Mouse (Mus musculus): ENCODE measurements around the gene Nyap1. TPM values are rescaled to one million over a fixed set of nuclear protein-coding genes. Genes with fewer than 3 reads are reported as not detected.

Nyap1 gene
- polyA plus RNA-seq (2017; shearing (Covaris generic)) = under 1 TPM in 1 of 2 experiments, not detected in 1; 0.11 TPM

DNA sequence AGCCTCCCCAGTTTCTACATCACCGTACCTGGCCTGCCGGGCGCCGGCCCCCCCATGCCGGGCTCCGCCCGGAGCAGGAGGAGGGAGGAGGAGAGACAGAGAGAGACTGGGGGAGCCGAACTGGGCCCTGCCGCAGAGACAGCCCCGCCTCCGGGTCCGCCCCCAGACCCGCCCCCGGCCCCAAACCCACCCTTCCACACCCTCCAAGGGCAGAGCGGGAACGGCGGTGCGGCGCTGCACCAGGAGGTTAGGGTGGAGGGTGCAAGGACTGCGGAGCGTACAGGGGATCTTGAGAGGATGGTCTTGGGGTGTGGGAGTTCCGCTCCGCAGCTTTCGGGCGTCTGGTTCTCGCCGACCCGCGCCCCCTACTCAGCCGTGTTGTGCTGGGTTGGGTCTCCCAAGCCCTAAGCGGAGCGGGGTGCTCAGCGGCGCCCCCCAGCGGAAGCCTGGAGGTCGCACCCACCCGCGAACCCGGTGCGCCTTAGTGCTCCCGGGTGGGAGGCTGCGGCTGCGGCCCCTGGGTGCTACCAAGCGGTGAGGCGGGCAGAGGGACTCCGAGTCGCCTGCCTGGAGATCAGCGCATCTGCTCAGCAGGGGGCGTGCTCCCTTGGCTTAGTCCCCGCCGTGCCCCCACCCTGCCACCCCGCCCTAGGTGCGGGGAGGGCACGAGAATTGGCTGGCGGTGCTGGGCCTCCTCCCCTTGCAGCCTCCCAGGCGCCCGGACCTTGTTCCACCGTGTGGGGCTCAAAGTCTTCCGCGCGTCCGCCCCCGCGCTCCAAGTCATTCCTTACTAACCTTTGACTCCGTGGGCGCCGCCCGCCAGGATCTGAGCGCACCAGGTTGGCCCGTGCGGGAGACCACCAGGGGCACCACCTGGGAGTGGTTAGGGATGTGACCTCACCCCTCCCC, at the start of gene Nyap1:
TSS of gene Nyap1 (minus strand) at position 585 of the 909 bp plus-strand sequence.
- ATAC-seq = peak; percentile 41

DNA sequence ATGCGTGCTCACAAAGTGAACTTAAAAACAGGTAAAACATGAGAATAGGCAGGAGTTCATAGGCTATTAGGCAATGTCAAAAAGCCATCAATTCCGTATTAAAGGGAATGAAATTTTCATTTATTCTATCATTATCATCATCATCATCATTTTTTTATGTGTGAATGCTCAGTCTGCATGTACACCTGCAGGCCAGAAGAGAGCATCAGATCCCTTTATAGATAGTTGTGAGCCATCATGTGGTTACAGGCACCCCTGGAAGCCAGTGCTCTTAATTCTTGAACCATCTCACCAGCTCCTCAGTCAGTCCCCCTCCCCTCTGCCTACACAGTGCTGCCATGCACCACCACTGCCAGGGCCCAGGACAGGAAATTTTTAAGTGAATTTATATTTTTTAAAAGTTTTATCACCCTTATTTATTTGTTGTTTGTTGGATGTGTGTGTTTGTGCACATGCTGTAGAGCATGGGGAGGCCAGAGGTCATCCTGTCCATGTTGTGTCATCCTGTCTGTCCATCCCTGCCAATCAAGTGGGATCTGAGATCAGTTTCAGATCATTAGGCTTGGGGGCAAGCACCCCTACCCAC, 47.6 kb upstream of the Nyap1 start:
- no peak for ATAC-seq

DNA sequence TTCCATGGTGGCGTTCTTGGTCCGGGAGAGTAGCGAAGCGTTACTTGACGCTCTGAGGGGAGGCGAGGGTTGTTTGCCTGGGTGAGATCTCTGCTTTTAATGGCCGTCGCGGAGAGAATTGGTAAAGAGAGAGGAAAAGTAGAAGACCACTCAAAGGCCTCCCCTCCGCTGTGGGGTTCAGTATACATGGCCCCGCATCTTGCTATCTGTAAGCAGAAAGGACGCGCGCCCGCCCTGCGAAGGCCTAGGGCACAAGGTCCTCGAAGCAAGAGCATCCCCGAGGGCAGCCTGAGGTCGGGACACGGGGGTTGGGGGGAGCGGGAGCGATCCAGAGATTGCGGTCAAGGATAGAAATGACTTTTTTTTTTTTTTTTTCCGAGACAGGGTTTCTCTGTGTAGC, 46.8 kb upstream of the Nyap1 start:
- no peak for ATAC-seq

DNA sequence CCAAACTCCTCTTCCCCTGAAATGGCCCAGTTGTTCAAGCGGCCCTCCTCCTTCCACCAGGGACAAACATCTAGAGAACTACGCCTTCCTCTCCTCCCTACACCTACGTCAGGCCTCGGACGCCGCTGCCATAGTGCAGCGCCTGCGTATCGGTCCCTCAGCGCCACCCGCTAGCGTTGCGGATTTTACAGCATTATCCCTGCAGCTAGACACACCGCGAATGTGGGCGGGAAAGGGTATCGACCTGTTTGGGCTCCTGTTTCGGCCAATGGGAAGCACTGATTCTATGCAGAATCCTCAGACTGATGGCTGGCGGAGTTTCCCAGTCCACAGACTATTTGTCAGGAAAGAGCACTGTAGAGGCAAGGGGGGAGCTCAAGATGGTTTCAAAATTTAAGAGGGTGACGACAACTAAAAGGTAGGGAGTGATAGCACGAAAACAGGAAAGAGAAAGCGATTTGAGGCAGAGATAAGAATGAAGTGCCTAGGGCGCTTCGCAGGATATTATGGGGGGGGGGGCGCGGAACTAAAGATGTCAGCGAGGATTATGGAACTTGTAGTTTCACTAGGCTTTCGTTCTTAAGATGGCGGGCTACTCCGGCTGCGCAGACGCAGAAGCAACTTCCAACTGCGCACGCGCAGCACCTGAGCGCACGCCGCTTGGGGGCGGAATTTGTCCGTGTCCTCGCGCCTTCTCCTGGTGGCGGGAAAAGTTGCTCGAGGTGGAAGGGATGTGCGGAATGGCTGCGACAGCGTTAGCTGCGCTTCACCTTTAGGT, 45.9 kb upstream of the Nyap1 start, which contains the start of the genes Mepce and Zcwpw1:
TSS of gene Mepce (minus strand) at position 505 of the 778 bp plus-strand sequence.
TSS of gene Zcwpw1 (plus strand) at position 648 of the 778 bp plus-strand sequence.
- peak; percentile 72 for ATAC-seq

DNA sequence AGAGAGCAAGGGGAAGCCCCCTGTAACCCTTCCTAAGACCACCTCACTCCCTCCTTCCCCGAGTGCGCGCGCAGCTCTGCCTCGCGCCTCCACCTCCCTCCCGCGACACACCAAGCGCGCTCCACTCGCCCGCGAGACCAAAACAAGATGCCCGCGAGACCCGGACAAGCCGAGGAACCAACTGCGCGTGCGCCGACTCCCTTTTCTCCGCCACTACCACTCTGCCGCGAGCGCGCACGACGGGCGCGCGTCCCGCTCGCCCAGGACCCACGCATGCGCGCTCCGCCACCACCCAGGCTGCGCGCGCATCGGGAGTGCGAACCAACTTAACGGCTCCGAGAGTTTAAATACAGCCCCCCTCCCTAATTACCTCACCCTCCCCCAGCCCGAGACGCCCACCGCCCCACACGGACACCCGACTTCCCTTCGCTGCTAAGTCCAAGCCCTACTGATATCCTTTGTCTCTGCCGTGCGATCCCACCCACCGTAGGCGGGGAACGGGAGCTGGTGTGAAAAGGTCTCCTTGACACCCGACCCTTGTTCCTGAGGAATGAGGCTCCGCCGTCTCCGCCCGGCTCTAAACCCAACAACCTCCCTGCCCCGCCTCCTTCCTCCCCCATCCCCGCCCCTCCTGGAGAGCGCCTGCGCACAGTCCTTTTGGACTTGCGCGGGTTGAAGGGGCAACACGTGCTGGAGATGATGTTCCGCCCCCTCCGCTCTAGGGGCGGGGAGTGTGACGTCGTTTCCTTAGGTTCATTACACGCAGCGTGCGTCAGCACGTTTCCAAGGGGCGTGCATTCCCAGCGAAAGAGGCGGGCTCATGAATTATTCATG, 44.9 kb upstream of the Nyap1 start:
- ATAC-seq = peak; percentile 76

DNA sequence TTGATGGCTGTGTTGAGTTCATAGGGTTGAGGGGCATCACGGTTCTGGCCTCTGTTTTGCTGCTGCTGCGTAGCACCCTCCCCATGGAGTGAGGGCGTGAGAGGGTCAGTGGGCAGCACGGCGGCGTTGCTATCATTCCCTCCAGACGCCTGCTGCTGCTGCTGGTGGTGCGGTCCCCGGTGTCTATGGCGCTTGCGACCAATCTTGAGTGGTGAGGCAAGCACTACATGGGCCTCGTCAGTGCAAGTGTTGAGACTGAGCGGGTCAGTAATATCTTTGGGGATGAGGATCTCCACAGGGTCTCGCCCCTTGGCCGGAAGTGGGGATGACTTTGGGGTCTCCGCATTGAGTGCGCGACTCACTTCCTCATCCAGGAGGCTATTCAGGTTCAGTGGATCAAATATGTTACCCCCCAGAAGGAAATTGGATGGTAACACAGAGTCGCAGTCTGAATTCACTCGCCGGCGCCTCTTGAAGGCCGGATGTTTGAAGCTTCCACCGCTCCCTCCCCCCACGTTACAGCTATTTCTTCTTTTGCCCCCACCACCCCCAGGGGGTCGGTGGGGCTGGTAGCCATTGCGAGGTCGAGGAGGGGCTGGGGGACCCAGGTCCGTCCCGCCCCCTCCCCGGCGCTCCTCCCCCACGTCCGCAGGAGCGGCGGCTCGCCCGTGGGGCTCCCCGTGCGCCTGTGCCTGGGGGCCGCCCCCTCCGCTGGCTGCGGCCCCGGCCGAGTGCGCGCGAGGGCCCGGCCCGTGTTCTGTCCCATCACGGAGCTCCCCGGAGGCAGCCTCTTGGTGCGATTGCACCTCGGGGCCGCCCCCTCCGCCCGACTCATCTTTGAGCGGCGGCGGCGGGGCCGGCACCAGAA, 44.0 kb upstream of the Nyap1 start:
- ATAC-seq = peak; percentile 5

DNA sequence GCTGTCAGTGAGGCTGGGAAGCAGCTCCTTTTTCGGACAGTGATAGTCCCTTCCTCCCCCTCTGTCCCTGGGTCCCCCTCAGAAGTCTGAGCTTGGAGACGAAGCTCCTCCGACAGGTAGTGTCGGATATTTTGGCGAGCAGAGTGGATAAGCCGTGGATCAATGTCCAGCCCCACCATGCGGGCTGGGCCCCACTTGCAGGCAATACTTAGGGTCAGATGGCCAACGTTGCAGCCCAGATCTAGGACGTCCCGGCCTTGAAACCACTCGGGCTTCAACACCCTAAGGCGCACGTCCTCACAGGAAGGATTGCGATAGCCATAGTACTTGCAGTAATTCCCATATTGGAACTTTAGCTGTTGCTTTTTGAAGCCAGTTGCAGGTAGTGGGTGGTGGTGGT, 43.1 kb upstream of the Nyap1 start:
- no peak for ATAC-seq

DNA sequence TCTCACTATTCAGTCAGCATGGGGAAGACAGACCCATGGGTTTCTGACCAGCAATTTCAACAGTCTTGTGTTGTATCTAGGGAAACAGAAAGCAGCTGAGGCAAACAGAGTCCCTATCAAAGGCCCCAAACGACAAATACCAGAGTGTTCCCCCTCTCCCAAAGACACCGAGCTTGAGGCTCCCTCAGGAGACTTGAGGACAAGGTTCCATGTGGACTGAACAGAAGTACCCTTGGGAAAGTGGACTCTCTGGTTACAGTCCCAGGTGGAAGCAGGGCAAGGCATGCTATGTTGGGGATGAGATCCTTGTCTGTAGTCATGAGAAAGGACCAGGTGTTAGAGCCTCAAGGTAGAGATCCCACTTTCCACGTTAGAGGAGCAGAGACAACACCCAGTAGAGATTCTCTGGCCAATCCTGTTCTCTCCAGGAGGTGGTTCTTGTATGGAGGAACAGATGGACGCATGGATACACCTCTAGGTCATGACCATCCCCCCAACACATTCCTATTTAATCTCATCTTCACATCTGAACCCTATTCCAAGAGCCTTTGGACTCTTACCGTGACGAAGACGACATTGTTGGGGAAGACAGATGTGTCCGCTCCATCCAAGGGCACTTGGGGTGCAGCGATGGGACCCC, 42.6 kb upstream of the Nyap1 start:
- no peak for ATAC-seq

DNA sequence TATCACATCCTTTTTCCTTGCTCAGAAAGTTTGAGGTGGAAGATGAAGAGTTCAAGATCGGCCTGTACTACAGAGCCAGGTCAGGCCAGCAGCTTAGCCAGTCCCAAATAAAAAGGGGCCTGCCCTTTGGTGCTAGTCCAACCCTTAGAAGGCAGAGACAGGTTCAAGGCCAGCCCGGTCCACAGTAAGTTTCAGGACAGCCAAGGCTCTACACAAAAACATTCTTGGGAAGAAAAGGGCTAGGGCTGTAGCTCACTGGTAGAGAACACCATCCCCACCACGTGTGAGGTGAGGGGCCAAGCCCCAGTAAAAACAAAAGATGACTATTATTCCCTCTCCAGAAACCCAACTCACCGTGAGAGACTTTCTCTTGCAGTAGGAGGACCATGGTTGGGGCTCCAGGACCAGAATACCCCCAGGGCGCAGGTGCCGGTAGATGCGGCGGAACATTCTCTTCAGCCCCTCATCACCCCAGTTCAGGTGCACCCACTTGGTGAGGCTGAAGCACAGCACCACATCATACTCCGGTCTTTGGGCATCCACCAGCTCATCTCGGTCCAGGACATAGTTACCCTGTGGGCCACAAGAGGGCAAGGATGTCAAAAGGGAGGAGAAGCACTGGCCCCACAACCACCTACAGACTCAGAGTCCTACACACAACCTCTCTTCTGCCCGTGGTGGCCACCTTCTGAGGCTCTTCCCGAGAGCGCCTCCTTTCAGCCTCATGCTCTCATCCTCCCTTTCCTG, 41.5 kb upstream of the Nyap1 start:
- no peak for ATAC-seq

DNA sequence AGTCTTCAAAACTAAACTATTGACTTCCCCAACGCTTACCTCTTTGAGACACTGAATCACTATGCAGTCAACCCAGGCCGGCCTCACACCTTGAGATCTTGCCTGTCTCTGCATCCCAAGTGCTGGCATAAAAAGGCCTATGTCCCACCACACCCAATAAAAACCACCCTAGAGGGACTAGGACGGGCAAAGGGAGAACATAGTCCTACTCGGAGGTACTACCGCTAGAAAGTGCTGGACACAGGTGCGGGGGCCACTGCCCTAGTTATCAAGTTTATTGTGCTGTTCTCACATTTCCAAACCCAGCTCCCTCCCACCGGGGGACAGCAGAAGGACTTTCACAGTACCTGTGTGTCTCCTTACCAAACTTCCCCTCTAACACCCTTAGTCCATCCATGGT, 40.3 kb upstream of the Nyap1 start:
- ATAC-seq = no peak

DNA sequence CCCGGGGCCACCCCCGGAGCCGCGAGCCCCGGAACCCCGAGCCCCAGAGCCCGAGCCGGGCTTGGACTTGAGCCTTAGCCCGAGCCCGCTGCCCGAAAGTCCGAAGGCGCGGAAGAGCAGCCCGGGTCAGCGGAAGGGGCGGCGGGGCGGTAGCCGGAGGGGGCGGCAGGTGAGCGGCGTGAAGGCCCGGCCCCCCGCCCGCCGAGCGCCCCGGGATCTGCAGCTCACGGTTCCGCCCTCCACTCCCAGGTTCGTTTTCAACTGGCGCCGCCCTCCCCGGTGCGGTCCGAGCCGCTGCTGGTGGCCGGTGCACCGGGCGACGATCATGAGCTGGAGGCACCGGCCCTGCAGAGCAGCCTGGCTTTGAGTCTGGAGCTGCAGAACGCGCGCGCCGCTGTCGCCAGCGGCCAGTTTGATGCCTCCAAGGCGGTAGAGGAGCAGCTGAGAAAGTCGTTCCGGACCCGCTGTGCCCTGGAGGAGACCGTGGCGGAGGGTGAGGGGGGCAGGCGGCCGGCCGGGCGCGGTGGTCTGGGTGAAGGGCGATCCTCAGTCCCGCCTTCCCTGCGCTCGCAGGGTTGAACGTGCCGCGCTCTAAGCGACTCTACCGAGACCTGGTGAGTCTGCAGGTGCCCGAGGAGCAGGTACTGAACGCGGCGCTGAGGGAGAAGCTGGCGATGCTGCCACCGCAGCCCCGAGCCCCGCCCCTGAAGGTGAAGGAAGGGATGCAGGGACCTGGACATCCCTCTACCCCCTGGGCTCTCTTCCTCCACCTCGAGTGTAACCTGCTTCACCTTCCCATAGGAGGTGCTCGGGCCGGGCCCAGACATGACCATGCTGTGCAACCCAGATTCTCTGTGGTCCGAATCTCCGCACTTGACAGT, 37.9 kb upstream of the Nyap1 start:
- ATAC-seq = peak; percentile 21

DNA sequence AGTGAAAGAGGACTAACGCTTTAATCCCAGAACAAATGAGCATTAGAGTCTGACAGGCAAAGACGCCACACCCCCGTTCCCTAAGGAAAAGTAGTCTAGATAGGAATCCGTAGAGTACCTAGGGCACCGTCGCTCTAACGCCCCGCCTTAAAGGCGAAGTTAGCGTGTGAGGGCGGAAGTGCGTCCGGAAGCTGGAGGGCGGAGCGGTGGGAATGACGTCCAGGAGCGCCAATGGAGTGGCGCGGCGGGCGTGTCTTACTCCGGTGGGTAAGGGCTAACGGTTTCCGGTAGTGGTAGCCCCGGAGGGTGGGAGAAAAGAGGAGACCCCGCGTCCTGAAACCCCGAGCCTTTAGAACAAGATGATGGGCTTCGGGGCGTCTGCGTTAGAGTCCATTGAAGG, 37.2 kb upstream of the Nyap1 start, which contains the start of gene Ppp1r35:
TSS of gene Ppp1r35 (plus strand) at position 215 of the 400 bp plus-strand sequence.
- ATAC-seq = peak; percentile 99

DNA sequence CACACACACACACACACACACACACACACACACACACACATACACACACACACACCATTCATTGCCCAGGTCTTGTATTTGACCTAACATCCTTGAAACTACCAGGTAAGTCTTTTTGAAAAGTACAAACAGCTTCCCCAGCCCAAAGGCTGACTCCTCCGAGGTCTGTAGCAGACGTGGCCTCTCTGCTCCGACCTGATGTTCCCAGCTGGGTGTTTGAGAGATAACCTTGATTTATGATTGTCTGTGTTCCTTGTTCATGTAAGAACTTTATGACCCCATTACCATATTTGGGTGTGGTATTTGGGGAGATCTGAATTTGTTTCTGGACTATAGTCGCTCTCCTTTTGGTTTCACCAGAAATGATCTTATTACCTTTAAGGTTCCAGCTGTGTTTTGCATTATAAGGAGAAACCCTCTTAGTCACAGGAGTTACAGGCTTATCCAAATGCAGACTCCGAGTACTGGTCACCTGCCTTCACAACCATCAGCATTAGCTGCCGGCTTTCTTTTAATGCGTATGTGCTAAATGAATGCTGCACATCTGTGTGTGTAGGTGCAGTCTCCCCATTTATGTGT, 35.9 kb upstream of the Nyap1 start:
- no peak for ATAC-seq

DNA sequence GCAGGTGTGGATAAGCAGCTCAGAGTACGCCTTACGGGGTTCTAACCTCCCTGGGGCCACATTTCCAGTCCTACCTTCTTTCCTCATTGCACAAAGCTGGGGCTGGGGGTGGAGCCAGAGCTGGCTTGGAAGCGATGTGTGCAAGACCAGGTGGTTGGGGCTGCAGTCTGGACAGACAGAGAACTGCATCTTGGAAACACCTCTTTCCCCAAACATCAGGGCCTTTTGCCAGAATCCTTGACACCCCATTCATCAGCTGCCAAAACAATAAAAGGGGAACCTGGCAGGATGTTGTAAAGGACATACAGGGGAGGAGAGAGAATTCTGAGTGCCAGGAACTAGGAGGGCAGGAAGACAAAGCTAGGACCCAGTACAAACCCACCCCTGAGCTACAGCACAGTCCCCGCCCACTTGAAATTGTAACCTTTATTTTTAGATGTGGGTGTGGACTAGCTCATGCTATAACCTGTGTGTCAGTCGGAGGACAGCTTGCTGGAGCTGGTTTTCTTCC, 35.1 kb upstream of the Nyap1 start:
- ATAC-seq = peak; percentile 7

DNA sequence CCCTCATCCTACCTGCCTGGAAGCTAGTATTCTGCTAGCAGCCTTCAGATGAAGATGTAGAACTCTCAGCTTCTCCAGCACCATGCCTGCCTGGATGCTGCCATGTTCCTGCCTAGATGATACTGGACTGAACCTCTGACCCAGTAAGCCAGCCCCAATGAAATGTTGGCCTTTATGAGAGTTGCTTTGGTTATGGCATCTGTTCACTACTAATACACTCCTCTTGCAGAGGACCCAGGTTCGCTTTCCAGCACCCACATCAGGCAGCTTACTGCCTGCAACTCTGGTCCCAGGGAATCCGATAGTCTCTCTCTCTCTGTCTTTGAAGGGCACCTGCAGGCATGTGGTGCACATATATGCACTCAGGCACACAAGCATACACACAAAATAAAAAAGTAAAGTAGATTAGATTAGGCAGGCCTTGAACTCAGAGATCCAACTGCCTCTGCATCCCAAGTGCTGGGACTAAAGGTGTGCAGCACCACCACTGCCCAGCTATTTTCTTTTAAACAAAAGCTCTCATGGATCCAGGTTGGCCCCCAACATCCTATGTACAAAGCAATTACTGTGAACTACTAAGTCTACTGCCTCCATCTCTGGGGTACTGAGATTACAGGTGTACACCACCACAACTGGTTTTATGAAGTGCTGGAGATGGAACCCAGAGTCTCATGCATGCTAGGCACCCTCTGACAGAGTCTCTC, 34.3 kb upstream of the Nyap1 start:
- ATAC-seq = no peak

DNA sequence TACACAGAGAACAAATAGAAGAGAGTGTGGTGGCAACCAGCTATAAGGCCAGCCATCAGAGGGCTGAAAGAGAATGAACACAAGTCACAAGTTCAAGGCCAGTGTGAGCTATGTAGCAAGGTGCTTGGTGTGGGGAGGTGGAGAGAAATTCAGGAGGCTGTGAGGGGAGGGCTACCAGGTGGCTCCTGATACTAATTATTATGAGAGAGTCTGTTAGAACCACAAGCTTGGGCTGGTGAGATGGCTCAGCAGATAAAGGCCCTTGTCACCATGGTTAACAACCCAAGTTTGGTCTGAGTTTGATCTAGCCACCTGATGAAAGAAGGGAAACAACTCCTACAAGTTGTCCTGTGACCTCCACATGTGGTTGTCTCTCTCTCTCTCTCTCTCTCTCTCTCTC, 31.3 kb upstream of the Nyap1 start:
- ATAC-seq = no peak

DNA sequence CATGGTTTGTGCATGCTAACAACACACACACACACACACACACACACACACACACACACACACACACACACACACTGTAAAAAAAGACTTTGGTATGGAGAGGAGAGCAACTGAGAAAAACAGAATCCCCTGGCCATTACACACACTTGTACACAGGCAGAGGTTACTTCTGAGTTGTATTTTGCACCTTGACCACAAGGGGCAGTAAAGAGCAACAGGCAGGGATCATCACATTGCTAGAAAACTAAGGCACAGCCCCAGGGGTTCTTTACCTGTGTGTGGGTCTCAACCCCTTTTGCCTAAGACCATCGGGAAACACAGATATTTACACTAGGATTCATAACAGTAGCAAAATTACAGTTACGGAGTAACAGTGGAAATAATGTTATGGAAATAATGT, 29.3 kb upstream of the Nyap1 start:
- ATAC-seq = peak; percentile 85
